Mouse (Mus musculus) neural tube, embryonic 13.5 days (tissue): Measurements from ENCODE around the gene Hp. TPM values are rescaled to one million over a fixed set of nuclear protein-coding genes. Genes with fewer than 3 reads are reported as not detected.

Source experiments
- ATAC-seq: fragments of 200-750 bp; cut with Nextera tagmentation; 2 replicates; pipeline ENCODE4 v1.8.0; 2017; ENCODE audit warnings: low read depth, mild to moderate bottlenecking, moderate TSS enrichment, moderate library complexity
- H3K27ac ChIP-seq: fragments of 300-500 bp; sonication (generic); replicated peaks from 2 replicates; pipeline ENCODE4 v1.5.1; 2015; ENCODE audit warnings: moderate library complexity, mild to moderate bottlenecking, inconsistent platforms
- H3K27me3 ChIP-seq: fragments of 300-500 bp; sonication (generic); 2 replicates; pipeline ENCODE4 v1.6.1; 2015; ENCODE audit warnings: mild to moderate bottlenecking, inconsistent platforms
- H3K36me3 ChIP-seq: fragments of 300-500 bp; sonication (generic); 2 replicates; pipeline ENCODE4 v1.6.1; 2015; ENCODE audit warnings: mild to moderate bottlenecking, inconsistent platforms
- H3K4me1 ChIP-seq: fragments of 300-500 bp; sonication (generic); replicated peaks from 2 replicates; pipeline ENCODE4 v1.6.1; 2015; ENCODE audit warnings: inconsistent platforms
- H3K4me2 ChIP-seq: fragments of 300-500 bp; sonication (generic); 2 replicates; pipeline ENCODE4 v1.6.1; 2015; ENCODE audit warnings: inconsistent platforms, mild to moderate bottlenecking, moderate library complexity
- H3K4me3 ChIP-seq: fragments of 300-500 bp; sonication (generic); 2 replicates; pipeline ENCODE4 v1.5.1; 2015; ENCODE audit warnings: mild to moderate bottlenecking, inconsistent platforms
- H3K9ac ChIP-seq: fragments of 300-500 bp; sonication (generic); 2 replicates; pipeline ENCODE4 v1.6.1; 2015; ENCODE audit warnings: moderate library complexity, mild to moderate bottlenecking, inconsistent platforms
- H3K9me3 ChIP-seq: fragments of 300-500 bp; sonication (generic); 2 replicates; pipeline ENCODE4 v1.6.1; 2016; ENCODE audit warnings: inconsistent platforms
- WGBS: fragments of 180-500 bp; shearing (Covaris S2); methylation state at CpG from one replicate; pipeline ENCODE4 v1.1.7; 2015; 5-methylcytosine and 5-hydroxymethylcytosine counted together
- polyA plus RNA-seq: library from polyadenylated mRNA; unstranded; fragments of >200 nt; fragmentation: Nextera tagmentation; extraction: Ambion mirVana; gene quantifications from 2 replicates; pipeline ENCODE4 v1.2.1, GENCODE M21; 2015

The Hp gene
- polyA plus RNA-seq, 1 experiment from 2014 or later, result 0.71 TPM

GRCm38 (mm10) chr8:109544049-109544448 is 34.9 kb downstream of the Hp start:
- no peak overlapping the region for H3K4me3 ChIP-seq
- 53% methylated on average over 2 of the region's 3 CpGs for WGBS
- no peaks in the 10 kb centered on the region for H3K9me3 ChIP-seq
- H3K9ac ChIP-seq, result no peak overlapping the region
- H3K36me3 ChIP-seq, result peaks cover 34% of the 10 kb centered on the region
- no peak overlapping the region for H3K4me2 ChIP-seq
- no peaks in the 10 kb centered on the region for H3K4me1 ChIP-seq
- no peak for ATAC-seq
- H3K27ac ChIP-seq, result no peak overlapping the region
- H3K27me3 ChIP-seq, result no peaks in the 10 kb centered on the region

GRCm38 (mm10) chr8:109542748-109543519 is 36.0 kb downstream of the Hp start:
- Histone ChIP-seq H3K4me3 (no peak overlapping the region), H3K9me3 (no peaks in the 10 kb centered on the region), H3K36me3 (peaks cover 22% of the 10 kb centered on the region), H3K27ac (no peak overlapping the region), H3K4me2 (no peak overlapping the region), H3K9ac (no peak overlapping the region), H3K27me3 (no peaks in the 10 kb centered on the region), H3K4me1 (no peaks in the 10 kb centered on the region)
- no peak for ATAC-seq
- 87% methylated on average over 8 of the region's 8 CpGs for WGBS

- Histone ChIP-seq H3K4me3 (no peak overlapping the region), H3K9ac (no peak overlapping the region), H3K9me3 (no peaks in the 10 kb centered on the region), H3K4me1 (no peaks in the 10 kb centered on the region), H3K27me3 (no peaks in the 10 kb centered on the region), H3K36me3 (peaks cover 15% of the 10 kb centered on the region), H3K4me2 (no peak overlapping the region), H3K27ac (no peak overlapping the region)
- no peak for ATAC-seq
- 78% methylated on average over 5 of the region's 5 CpGs for WGBS
Measured at GRCm38 (mm10) chr8:109542165-109542564, 36.8 kb downstream of the Hp start.

- Histone ChIP-seq H3K27me3 (no peaks in the 10 kb centered on the region), H3K36me3 (no peaks in the 10 kb centered on the region), H3K9ac (no peak overlapping the region), H3K9me3 (no peaks in the 10 kb centered on the region), H3K4me1 (peaks cover 5% of the 10 kb centered on the region; the same call in 1 of the 2 replicates), H3K4me2 (peak overlapping the region; percentile 29), H3K4me3 (no peak overlapping the region), H3K27ac (peak overlapping the region; percentile 15; the same call in 1 of the 2 replicates)
- peak; percentile 89 for ATAC-seq
- 5% methylated on average over 5 of the region's 5 CpGs for WGBS
Measured at GRCm38 (mm10) chr8:109536703-109537102, 42.3 kb downstream of the Hp start.

- Histone ChIP-seq H3K9me3 (no peaks in the 10 kb centered on the region), H3K36me3 (no peaks in the 10 kb centered on the region), H3K4me3 (no peak overlapping the region), H3K4me2 (no peak overlapping the region), H3K4me1 (peaks cover 5% of the 10 kb centered on the region; the same call in 1 of the 2 replicates), H3K9ac (no peak overlapping the region), H3K27ac (no peak overlapping the region), H3K27me3 (no peaks in the 10 kb centered on the region)
- no peak for ATAC-seq
- 88% methylated on average over 19 of the region's 19 CpGs for WGBS
Measured at GRCm38 (mm10) chr8:109535140-109535990, 43.6 kb downstream of the Hp start.

Other genes with a start within 250 kb of the Hp start
- 1.5 and 1.6 TPM in 2 replicates for gene Pmfbp1, start 85.1 kb downstream of the Hp start, polyA plus RNA-seq
- 17.8 and 19.6 TPM in 2 replicates for gene Dhx38, start 13.3 kb downstream of the Hp start, polyA plus RNA-seq
- 30.5 and 32.9 TPM in 2 replicates for gene Txnl4b, start 13.3 kb downstream of the Hp start, polyA plus RNA-seq
- gene Dhodh, start 29.5 kb upstream of the Hp start, polyA plus RNA-seq, result 29.1 and 29.8 TPM in 2 replicates
- 0.14 TPM in 1 of 2 replicates, not detected in the other for gene Pkd1l3, start 35.3 kb upstream of the Hp start, polyA plus RNA-seq
- gene Ist1, start 114.1 kb upstream of the Hp start, polyA plus RNA-seq, result 177 and 190 TPM in 2 replicates
- gene Zfp821, start 126.4 kb upstream of the Hp start, polyA plus RNA-seq, result 69.6 and 74.6 TPM in 2 replicates
- gene Atxn1l, start 158.6 kb upstream of the Hp start, polyA plus RNA-seq, result 3.5 and 3.7 TPM in 2 replicates
- gene Ap1g1, start 199.4 kb upstream of the Hp start, polyA plus RNA-seq, result 49.6 and 53.4 TPM in 2 replicates